Comparison of ENCODE assay signal across 16 mouse cellular contexts in the genomic region with DNA sequence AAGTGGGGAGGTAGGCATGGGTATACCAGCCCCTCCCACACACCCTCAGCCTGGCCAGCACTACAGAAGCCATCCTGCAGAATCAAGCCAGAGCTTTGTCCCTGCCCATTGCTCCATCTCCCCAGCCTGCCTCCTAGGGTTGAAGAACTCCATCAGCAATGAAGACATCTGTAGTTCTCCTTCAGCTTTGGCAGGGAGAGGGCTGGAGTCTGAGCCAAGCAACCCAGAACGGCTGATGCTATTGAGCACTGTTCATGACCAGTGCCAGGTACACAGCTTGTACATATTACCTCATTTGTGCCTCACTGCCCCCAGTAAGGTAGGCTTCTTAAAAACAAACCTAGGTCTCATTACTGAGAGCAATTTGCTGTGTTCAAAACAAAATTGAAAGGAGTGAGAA.
A peak's percentile ranks its signal among the peaks of the same experiment; 100 is the strongest.
DNase-seq lines count a peak whose midpoint lies in the region.
"Had no signal": no experiment of that assay in that cellular context is flagged by ENCODE, and none has a peak within 500 bp of the region (broad histone marks: within the 10 kb centered on the region; RNA-seq: fewer than 3 reads in every experiment).

No protein-coding gene starts in this region.

- H3K27me3 ChIP-seq in limb, embryonic 10.5 days (ENCODE audit: low read depth, poor library complexity, severe bottlenecking): peaks cover 6% of the 10 kb centered on the region; the same call in 1 of the 2 replicates
- H3K27me3 ChIP-seq: embryonic facial prominence, embryonic 12.5 days; forebrain, embryonic 13.5 days; forebrain, embryonic 15.5 days had no signal

- H3K36me3 ChIP-seq in limb, embryonic 10.5 days: no peaks in the 10 kb centered on the region
- H3K36me3 ChIP-seq: embryonic facial prominence, embryonic 10.5 days; embryonic facial prominence, embryonic 12.5 days; forebrain, embryonic 15.5 days had no signal

- DNase-seq in cerebellum, postnatal 14 days: peak; percentile 68 to 69
- no peak for DNase-seq in cerebellum, adult 8-10 months
- DNase-seq in layer of hippocampus, adult 9-11 months: peak; percentile 17
- DNase-seq in layer of hippocampus, postnatal 14 days (ENCODE audit: low spot score in 2 of 2): no peak
- no peak for DNase-seq in limb, embryonic 10.5 days (ENCODE audit: low spot score)
- no peak for DNase-seq in c-Kit-positive CD71-positive TER-119-positive erythroid progenitor cells, embryonic 14.5 days (ENCODE audit: low spot score)
- DNase-seq: adrenal gland, adult 2 months; adrenal gland, postnatal 10 days; adrenal gland, postnatal 25 days; cerebellum, adult 11-12 months; cerebellum, adult 9-10 months; forebrain, postnatal 0 days had no signal

- H3K4me1 ChIP-seq in limb, embryonic 10.5 days: peaks cover 49% of the 10 kb centered on the region
- H3K4me1 ChIP-seq: forebrain, embryonic 13.5 days; forebrain, embryonic 15.5 days had no signal

- no peaks in the 10 kb centered on the region for H3K9me3 ChIP-seq in limb, embryonic 10.5 days (replicated peaks)
- H3K9me3 ChIP-seq: embryonic facial prominence, embryonic 10.5 days; embryonic facial prominence, embryonic 12.5 days; forebrain, embryonic 13.5 days; forebrain, embryonic 15.5 days had no signal

- 84% methylated on average over 1 of the region's 1 CpGs for WGBS in limb, embryonic 10.5 days

- no peak overlapping the region for H3K4me3 ChIP-seq in limb, embryonic 10.5 days
- H3K4me3 ChIP-seq: embryonic facial prominence, embryonic 10.5 days; embryonic facial prominence, embryonic 12.5 days; forebrain, embryonic 13.5 days; forebrain, embryonic 15.5 days had no signal

- H3K27ac ChIP-seq in limb, embryonic 10.5 days: peak overlapping the region; percentile 8; the same call in 1 of the 2 replicates
- H3K27ac ChIP-seq: embryonic facial prominence, embryonic 10.5 days; embryonic facial prominence, embryonic 12.5 days; forebrain, embryonic 13.5 days; forebrain, embryonic 15.5 days had no signal

Comparison
In these comparisons a context has a peak if more than half of its experiments do, and no peak if none do; other contexts are left out.
1. DNase-seq: peak in cerebellum, postnatal 14 days (2 of 2) and layer of hippocampus, adult 9-11 months (single experiment); none in cerebellum, adult 8-10 months (single experiment), layer of hippocampus, postnatal 14 days (0 of 2), limb, embryonic 10.5 days (single experiment) and c-Kit-positive CD71-positive TER-119-positive erythroid progenitor cells, embryonic 14.5 days (single experiment).